Mouse (Mus musculus) c-Kit-positive CD71-positive TER-119-negative erythroid progenitor cells, embryonic 14.5 days (primary cell): ENCODE results near the gene Msh5.
"Not testable (repeated sequence)": the region's sequence is repeated elsewhere in the genome, so short reads cannot be mapped to it uniquely, and the experiment has no call there.

Source experiments
- DNase-seq: peaks from one replicate; pipeline ENCODE4 v3.0.0-alpha.2; 2013; ENCODE audit warnings: low read depth

Gene Msh5

GRCm38 (mm10) chr17:35002153-35002865 lies 44.2 kb downstream of the Msh5 start:
- peak; percentile 55 for DNase-seq

GRCm38 (mm10) chr17:35001452-35002152 lies 44.9 kb downstream of the Msh5 start:
- no peak for DNase-seq

GRCm38 (mm10) chr17:35000717-35001451 lies 45.7 kb downstream of the Msh5 start, which contains the start of gene Vars:
Gene Vars (plus strand): TSS chr17:35000987.
- peak; percentile 68 for DNase-seq

GRCm38 (mm10) chr17:34999871-35000716 lies 46.5 kb downstream of the Msh5 start:
- not testable (repeated sequence) for DNase-seq

GRCm38 (mm10) chr17:34998526-34999430 lies 47.8 kb downstream of the Msh5 start:
- no peak for DNase-seq

- no peak for DNase-seq
Observed at GRCm38 (mm10) chr17:34997142-34997483, 49.4 kb downstream of the Msh5 start.

- no peak for DNase-seq
Observed at GRCm38 (mm10) chr17:34996411-34997141, 50.0 kb downstream of the Msh5 start.

- DNase-seq: not testable (repeated sequence)
Observed at GRCm38 (mm10) chr17:34995927-34996326, 50.6 kb downstream of the Msh5 start.

GRCm38 (mm10) chr17:34995192-34995591 lies 51.4 kb downstream of the Msh5 start:
- not testable (repeated sequence) for DNase-seq

GRCm38 (mm10) chr17:34994751-34995150 lies 51.8 kb downstream of the Msh5 start:
- no peak for DNase-seq

- DNase-seq: no peak
Observed at GRCm38 (mm10) chr17:34984218-34984617, 62.3 kb downstream of the Msh5 start.

GRCm38 (mm10) chr17:34982328-34982727 lies 64.2 kb downstream of the Msh5 start:
- DNase-seq: no peak

- DNase-seq: peak; percentile 88
Observed at GRCm38 (mm10) chr17:34981690-34982180, 64.8 kb downstream of the Msh5 start, which contains the start of gene Lsm2. Gene Lsm2 (plus strand): TSS chr17:34981862.

GRCm38 (mm10) chr17:34980655-34981054 lies 65.9 kb downstream of the Msh5 start:
- DNase-seq: no peak

GRCm38 (mm10) chr17:34979631-34980030 lies 66.9 kb downstream of the Msh5 start:
- no peak for DNase-seq
